In genomic region chr14:27727541-27727940, GRCm38 (mm10) we compare ENCODE assay signal across 28 mouse cellular contexts.
"Had no signal": no experiment of that assay in that cellular context is flagged by ENCODE, and none has a peak within 500 bp of the region (broad histone marks: within the 10 kb centered on the region; RNA-seq: fewer than 3 reads in every experiment).

No protein-coding gene starts in this region.

- H3K4me3 ChIP-seq: embryonic facial prominence, embryonic 10.5 days; embryonic facial prominence, embryonic 12.5 days; embryonic facial prominence, embryonic 13.5 days; embryonic facial prominence, embryonic 15.5 days; erythroblast, embryonic 14.5 days; forebrain, embryonic 10.5 days; forebrain, embryonic 12.5 days; forebrain, embryonic 13.5 days; forebrain, embryonic 15.5 days; gastrocnemius, adult 2 months had no signal

- H3K9ac ChIP-seq: embryonic facial prominence, embryonic 12.5 days; embryonic facial prominence, embryonic 13.5 days; embryonic facial prominence, embryonic 15.5 days; forebrain, embryonic 12.5 days; forebrain, embryonic 13.5 days; forebrain, embryonic 15.5 days; forebrain, postnatal 0 days had no signal

- H3K9me3 ChIP-seq: embryonic facial prominence, embryonic 10.5 days; embryonic facial prominence, embryonic 12.5 days; embryonic facial prominence, embryonic 13.5 days; embryonic facial prominence, embryonic 15.5 days; forebrain, embryonic 10.5 days; forebrain, embryonic 12.5 days; forebrain, embryonic 13.5 days; forebrain, embryonic 15.5 days had no signal

- DNase-seq: cerebellum, adult 18-20 months; cerebellum, adult 2 months; cerebellum, adult 8-10 months; cerebellum, adult 9-10 months; cerebellum, adult 9-11 months; cerebellum, postnatal 10 days; cerebellum, postnatal 14 days; cerebellum, postnatal 25 days; cerebellum, postnatal 36 days; embryo, embryonic 11 days; forebrain, postnatal 0 days; gastrocnemius, adult 2 months; gastrocnemius, postnatal 10 days; gastrocnemius, postnatal 14 days; gastrocnemius, postnatal 25 days; gastrocnemius, postnatal 36 days; heart, adult 18-20 months had no signal

- H3K27ac ChIP-seq: embryonic facial prominence, embryonic 10.5 days; embryonic facial prominence, embryonic 12.5 days; embryonic facial prominence, embryonic 13.5 days; embryonic facial prominence, embryonic 15.5 days; forebrain, embryonic 10.5 days; forebrain, embryonic 12.5 days; forebrain, embryonic 13.5 days; forebrain, embryonic 15.5 days; gastrocnemius, adult 2 months had no signal

- H3K36me3 ChIP-seq: embryonic facial prominence, embryonic 10.5 days; embryonic facial prominence, embryonic 12.5 days; embryonic facial prominence, embryonic 13.5 days; embryonic facial prominence, embryonic 15.5 days; forebrain, embryonic 10.5 days; forebrain, embryonic 12.5 days; forebrain, embryonic 15.5 days had no signal

- H3K27me3 ChIP-seq: embryonic facial prominence, embryonic 12.5 days; embryonic facial prominence, embryonic 13.5 days; embryonic facial prominence, embryonic 15.5 days; forebrain, embryonic 12.5 days; forebrain, embryonic 13.5 days; forebrain, embryonic 15.5 days had no signal

- H3K4me1 ChIP-seq: embryonic facial prominence, embryonic 10.5 days; embryonic facial prominence, embryonic 12.5 days; embryonic facial prominence, embryonic 13.5 days; embryonic facial prominence, embryonic 15.5 days; forebrain, embryonic 13.5 days; forebrain, embryonic 15.5 days had no signal

- ATAC-seq: forebrain, embryonic 13.5 days; forebrain, embryonic 14.5 days; forebrain, embryonic 15.5 days; forebrain, embryonic 16.5 days; forebrain, postnatal 0 days had no signal

- H3K4me2 ChIP-seq: embryonic facial prominence, embryonic 12.5 days; embryonic facial prominence, embryonic 13.5 days; embryonic facial prominence, embryonic 15.5 days; forebrain, embryonic 12.5 days; forebrain, embryonic 13.5 days; forebrain, embryonic 15.5 days had no signal
